Mouse (Mus musculus) urinary bladder, adult 2 months (tissue): ENCODE data around the gene Sobp. TPM values are rescaled to one million over a fixed set of nuclear protein-coding genes. Genes with fewer than 3 reads are reported as not detected.

Source experiments
- polyA plus RNA-seq: library from polyadenylated mRNA; depleted of rRNA; stranded (reverse); fragments of >200 nt; gene quantifications from 2 replicates; pipeline ENCODE4 v1.2.3, GENCODE M21; 2012; rRNA removed

Gene Sobp
- polyA plus RNA-seq, 1 experiment = 1.2 TPM

Other genes starting within 250 kb of the Sobp start
- 0.39 and 0.53 TPM in 2 replicates for gene 9030612E09Rik, start 174 bp upstream of the Sobp start, polyA plus RNA-seq
- gene Pdss2, start 47.0 kb upstream of the Sobp start, polyA plus RNA-seq = 10.6 and 12.5 TPM in 2 replicates